Mouse (Mus musculus) liver, embryonic 14.5 days (tissue): ENCODE results near the gene Ifitm2. TPM values are rescaled to one million over a fixed set of nuclear protein-coding genes. Genes with fewer than 3 reads are reported as not detected.

Source experiments
- ATAC-seq: fragments of 200-750 bp; cut with Nextera tagmentation; 2 replicates; pipeline ENCODE4 v1.8.0; 2017; ENCODE audit warnings: moderate number of reproducible peaks, mild to moderate bottlenecking, moderate library complexity; ENCODE audit not compliant: insufficient read depth
- DNase-seq, 3 experiments: peaks; one replicate each; pipeline ENCODE4 v3.0.0-alpha.2; 2012 to 2013; ENCODE audit warnings: low read depth in 3 of 3, low spot score in 3 of 3
- H3K27ac ChIP-seq: fragments of 300-500 bp; sonication (generic); 2 replicates; pipeline ENCODE4 v1.5.1; 2014; ENCODE audit warnings: moderate library complexity, mild to moderate bottlenecking, control low read depth, inconsistent platforms
- H3K27me3 ChIP-seq: fragments of 300-500 bp; sonication (generic); 2 replicates; pipeline ENCODE4 v1.6.1; 2014; ENCODE audit warnings: mild to moderate bottlenecking, low read length, moderate library complexity; ENCODE audit not compliant: control insufficient read depth, insufficient read depth
- H3K36me3 ChIP-seq: fragments of 300-500 bp; sonication (generic); replicated peaks from 2 replicates; pipeline ENCODE4 v1.6.1; 2014; ENCODE audit warnings: low read depth; ENCODE audit not compliant: control insufficient read depth, insufficient read depth
- H3K4me1 ChIP-seq, 2 experiments: fragments of 200-500 bp in 1 of 2; fragments of 300-500 bp in 1 of 2; sonication (generic) in 1 of 2; replicated peaks; 2 replicates each; pipeline ENCODE4 v1.6.1; 2012 to 2014; ENCODE audit warnings: antibody characterized with exemption in 1 of 2, inconsistent platforms in 1 of 2, low read length in 1 of 2; ENCODE audit not compliant: control insufficient read depth in 2 of 2, insufficient read depth in 2 of 2
- H3K4me2 ChIP-seq: fragments of 300-500 bp; sonication (generic); 2 replicates; pipeline ENCODE4 v1.6.1; 2014; ENCODE audit warnings: low read depth, mild to moderate bottlenecking, control low read depth, moderate library complexity
- H3K4me3 ChIP-seq, 2 experiments: fragments of 200-500 bp in 1 of 2; fragments of 300-500 bp in 1 of 2; sonication (generic) in 1 of 2; 2 replicates each; pipeline ENCODE4 v1.5.1; 2012 to 2014; ENCODE audit warnings: low read depth in 2 of 2, low read length in 2 of 2, mild to moderate bottlenecking in 2 of 2, control low read depth in 1 of 2, inconsistent platforms in 1 of 2, moderate library complexity in 1 of 2; ENCODE audit not compliant: insufficient read depth in 1 of 2
- H3K9ac ChIP-seq: fragments of 300-500 bp; sonication (generic); replicated peaks from 2 replicates; pipeline ENCODE4 v1.6.1; 2014; ENCODE audit warnings: mild to moderate bottlenecking, control low read depth, moderate library complexity
- H3K9me3 ChIP-seq: fragments of 300-500 bp; sonication (generic); 2 replicates; pipeline ENCODE4 v1.6.1; 2016; ENCODE audit warnings: low read length, mixed read lengths; ENCODE audit not compliant: control insufficient read depth
- CTCF ChIP-seq: IDR thresholded peaks from 2 replicates; pipeline ENCODE4 v1.5.1; 2016; ENCODE audit warnings: antibody characterized with exemption, low read depth, control low read depth
- EP300 ChIP-seq: IDR thresholded peaks from 2 replicates; pipeline ENCODE4 v1.6.1; 2016; ENCODE audit warnings: antibody characterized with exemption, low read depth
- WGBS: fragments of 180-500 bp; shearing (Covaris S2); extraction: QIAGEN DNeasy Blood & Tissue Kit; methylation state at CpG from one replicate; pipeline ENCODE4 v1.1.7; 2014; ENCODE audit not compliant: insufficient replicate concordance; 5-methylcytosine and 5-hydroxymethylcytosine counted together
- polyA plus RNA-seq, 2 experiments: library from polyadenylated mRNA; depleted of rRNA in 1 of 2; stranded (reverse) in 1 of 2; unstranded in 1 of 2; fragments of >200 nt; fragmentation: Nextera tagmentation in 1 of 2; extraction: Ambion mirVana in 1 of 2; gene quantifications; 2 replicates each; pipeline versions ENCODE4 v1.2.1 to v1.2.3; 2012 to 2014

Ifitm2 gene
- polyA plus RNA-seq, 2 experiments = 217 to 432 TPM

- Histone ChIP-seq H3K4me1 (peaks cover 0 to 3% of the 10 kb centered on the region in 2 experiments; a peak in 2 of 4 replicates), H3K4me2 (peak overlapping the region; percentile 44), H3K9me3 (no peaks in the 10 kb centered on the region), H3K36me3 (no peaks in the 10 kb centered on the region), H3K4me3 (0 out of 4 replicates have a peak overlapping the region, but pooled peaks have one; percentile 6 to 13), H3K27me3 (peaks cover 40% of the 10 kb centered on the region), H3K9ac (no peak overlapping the region), H3K27ac (no peak overlapping the region)
- ATAC-seq (peak; percentile 19; the same call in 1 of the 2 replicates), DNase-seq (no peak)
- TF ChIP-seq EP300 (no peak), CTCF (no peak)
- WGBS = 2% methylated on average over 49 of the region's 49 CpGs
Measured at GRCm38 (mm10) chr7:140922398-140923069, 33.3 kb downstream of the Ifitm2 start.

GRCm38 (mm10) chr7:140921225-140921975 lies 34.4 kb downstream of the Ifitm2 start:
- Histone ChIP-seq H3K36me3 (no peaks in the 10 kb centered on the region), H3K4me3 (no peak overlapping the region), H3K9me3 (no peaks in the 10 kb centered on the region), H3K4me1 (peaks cover 0 to 3% of the 10 kb centered on the region in 2 experiments; a peak in 2 of 4 replicates), H3K9ac (no peak overlapping the region), H3K27me3 (peaks cover 40% of the 10 kb centered on the region), H3K4me2 (no peak overlapping the region), H3K27ac (no peak overlapping the region)
- WGBS = 30% methylated on average over 22 of the region's 22 CpGs
- TF ChIP-seq EP300 = no peak
- no peak for TF ChIP-seq CTCF
- DNase-seq (no peak), ATAC-seq (no peak)

DNA sequence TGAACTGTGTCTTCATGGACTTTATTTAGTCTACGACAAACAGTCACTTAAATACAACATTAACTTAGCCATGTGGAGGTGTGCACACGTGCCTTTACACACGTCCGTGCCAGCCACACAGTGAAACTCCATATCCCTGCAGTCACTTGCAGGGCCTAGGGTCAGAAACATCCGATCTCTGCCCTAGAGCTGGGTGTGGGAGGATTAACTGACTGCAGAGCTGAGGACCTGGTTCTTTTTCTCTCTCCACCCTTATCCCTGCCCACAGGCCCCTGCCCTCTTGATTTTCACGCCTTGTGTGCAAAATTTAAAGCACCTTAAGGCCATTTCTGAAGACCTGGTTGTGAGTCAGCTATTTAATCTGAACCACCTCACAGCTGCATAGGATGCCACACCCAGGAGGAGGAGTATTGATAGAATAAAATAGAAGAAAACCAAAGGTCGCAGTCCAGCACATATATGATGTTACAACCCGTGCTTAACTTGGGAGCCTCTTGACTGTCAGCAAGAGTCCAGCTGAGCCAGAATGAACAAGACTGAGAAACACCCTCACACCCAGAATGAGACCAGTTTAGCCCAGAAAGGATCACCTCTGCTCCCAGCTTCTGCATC lies 35.3 kb downstream of the Ifitm2 start, which contains the start of gene Nlrp6:
Gene Nlrp6, plus strand, starts transcription at position 485 of the 612 bp plus-strand sequence.
- Histone ChIP-seq H3K9me3 (no peaks in the 10 kb centered on the region), H3K27ac (no peak within 1 kb of the TSS), H3K9ac (no peak within 1 kb of the TSS), H3K4me3 (no peak within 1 kb of the TSS), H3K36me3 (no peaks in the 10 kb centered on the region), H3K27me3 (peaks cover 40% of the 10 kb centered on the region), H3K4me1 (peaks cover 0 to 3% of the 10 kb centered on the region in 2 experiments; a peak in 2 of 4 replicates), H3K4me2 (no peak within 1 kb of the TSS)
- DNase-seq = no peak
- TF ChIP-seq CTCF (no peak), EP300 (no peak)
- 45% methylated on average over 8 of the region's 8 CpGs for whole genome bisulfite sequencing
- ATAC-seq = no peak

DNA sequence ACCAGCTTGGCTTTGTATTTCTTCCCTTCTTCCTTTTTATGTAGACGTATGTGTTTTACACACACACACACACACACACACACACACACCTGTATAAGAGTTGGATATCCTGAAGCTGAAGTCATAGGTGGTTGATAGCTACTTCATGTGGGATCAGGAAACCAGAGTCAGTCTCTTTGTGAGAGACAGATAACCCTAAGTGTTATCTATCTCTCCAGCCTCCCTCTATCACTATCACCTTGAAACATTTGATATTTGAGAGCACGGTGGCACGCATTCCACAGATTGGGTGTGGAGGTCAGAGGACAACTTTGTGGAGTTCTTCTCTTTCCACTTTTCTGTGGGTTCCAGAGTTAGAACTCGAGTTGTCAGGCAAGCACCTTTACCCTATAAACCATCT lies 35.9 kb downstream of the Ifitm2 start:
- H3K4me2 ChIP-seq = no peak overlapping the region
- H3K9ac ChIP-seq = no peak overlapping the region
- peaks cover 40% of the 10 kb centered on the region for H3K27me3 ChIP-seq
- TF ChIP-seq CTCF (no peak), EP300 (no peak)
- 20% methylated on average over 4 of the region's 4 CpGs for WGBS
- no peak for DNase-seq
- H3K27ac ChIP-seq = no peak overlapping the region
- H3K36me3 ChIP-seq = no peaks in the 10 kb centered on the region
- no peak overlapping the region for H3K4me3 ChIP-seq
- H3K9me3 ChIP-seq = no peaks in the 10 kb centered on the region
- peaks cover 0 to 3% of the 10 kb centered on the region in 2 experiments; a peak in 2 of 4 replicates for H3K4me1 ChIP-seq
- no peak for ATAC-seq
